Mouse (Mus musculus) skeletal muscle tissue, adult 2 months (tissue): ENCODE measurements at regions not wholly inside any gene's neighbourhood (a gene's known extent, or its start where the extent isn't known, plus 50 kb on each side); places are given as distances from the start of the nearest gene placed in this dataset.

Source experiments
- DNase-seq: peaks from one replicate; pipeline ENCODE4 v3.0.0-alpha.2; 2012; ENCODE audit warnings: low read depth, low spot score

- DNase-seq: no peak
These were observed 882.9 kb upstream of the Lrrn3 start for GRCm38 (mm10) chr12:42369029-42369577.

GRCm38 (mm10) chr12:42338996-42339680 lies 852.9 kb upstream of the Lrrn3 start:
- no peak for DNase-seq

GRCm38 (mm10) chr12:42306429-42306828 lies 820.2 kb upstream of the Lrrn3 start:
- DNase-seq: no peak

GRCm38 (mm10) chr12:42277241-42278032 lies 791.2 kb upstream of the Lrrn3 start:
- no peak for DNase-seq

- DNase-seq: no peak
These were observed 764.2 kb upstream of the Lrrn3 start for GRCm38 (mm10) chr12:42250410-42250809.

GRCm38 (mm10) chr12:42229235-42229634 lies 743.0 kb upstream of the Lrrn3 start:
- DNase-seq: no peak

GRCm38 (mm10) chr12:42181646-42182045 lies 695.4 kb upstream of the Lrrn3 start:
- DNase-seq: no peak

GRCm38 (mm10) chr12:42179947-42180669 lies 693.9 kb upstream of the Lrrn3 start:
- DNase-seq: no peak

GRCm38 (mm10) chr12:42147971-42148370 lies 661.7 kb upstream of the Lrrn3 start:
- no peak for DNase-seq

GRCm38 (mm10) chr12:42138694-42139442 lies 652.6 kb upstream of the Lrrn3 start:
- DNase-seq: no peak

- DNase-seq: no peak
These were observed 651.9 kb upstream of the Lrrn3 start for GRCm38 (mm10) chr12:42138177-42138576.

- DNase-seq: no peak
These were observed 651.5 kb upstream of the Lrrn3 start for GRCm38 (mm10) chr12:42137764-42138163.

GRCm38 (mm10) chr12:42100189-42100588 lies 614.0 kb upstream of the Lrrn3 start:
- no peak for DNase-seq

GRCm38 (mm10) chr12:42070401-42070800 lies 584.2 kb upstream of the Lrrn3 start:
- DNase-seq: peak; percentile 10

- DNase-seq: no peak
These were observed 577.5 kb upstream of the Lrrn3 start for GRCm38 (mm10) chr12:42063745-42064144.

GRCm38 (mm10) chr12:42049056-42049455 lies 562.8 kb upstream of the Lrrn3 start:
- DNase-seq: no peak

- DNase-seq: peak; percentile 3
These were observed 541.6 kb upstream of the Lrrn3 start for GRCm38 (mm10) chr12:42027874-42028273.

GRCm38 (mm10) chr12:42017506-42017905 lies 531.3 kb upstream of the Lrrn3 start:
- DNase-seq: no peak

- DNase-seq: no peak
These were observed 522.7 kb upstream of the Lrrn3 start for GRCm38 (mm10) chr12:42008827-42009383.

GRCm38 (mm10) chr12:42006912-42007311 lies 520.7 kb upstream of the Lrrn3 start:
- no peak for DNase-seq
